In the genomic region with DNA sequence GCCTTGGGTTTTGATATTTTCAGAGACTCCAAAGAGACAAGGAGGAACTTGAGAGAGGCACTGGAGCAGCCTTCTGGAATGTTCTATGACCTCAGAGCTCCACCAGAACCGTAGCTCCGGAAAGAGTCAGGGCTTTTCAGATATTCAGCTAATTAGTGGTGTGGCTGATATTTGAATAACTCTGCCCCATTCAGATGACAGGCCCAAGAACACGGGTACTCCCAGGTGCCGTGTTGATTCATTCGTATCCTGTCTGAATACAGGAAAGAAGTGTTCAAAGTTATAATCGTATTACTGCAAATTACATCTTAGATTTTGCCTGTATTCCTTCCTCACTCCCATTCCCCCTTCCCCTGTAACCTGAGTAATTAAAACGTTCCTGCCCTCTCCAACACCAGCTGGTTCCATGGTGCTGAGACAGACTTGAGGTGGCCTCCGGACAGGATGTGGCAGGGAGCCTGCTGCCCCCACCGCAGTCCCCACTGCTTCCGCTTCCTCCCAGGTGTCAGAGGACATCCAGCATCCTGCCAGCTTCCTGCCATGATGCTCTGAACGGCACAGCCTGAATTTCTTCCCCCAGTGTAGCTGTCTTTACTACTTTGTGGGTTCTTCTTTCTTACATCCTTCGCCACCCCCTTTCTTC, we compare ENCODE assay signal across 8 mouse cellular contexts. TPM values are rescaled to one million over a fixed set of nuclear protein-coding genes. Genes with fewer than 3 reads are reported as not detected.
DNase-seq lines count a peak whose midpoint lies in the region; ATAC-seq lines count a peak whose summit lies in the region.

No protein-coding gene starts in this region.

- no peaks in the 10 kb centered on the region for H3K36me3 ChIP-seq in liver, embryonic 13.5 days
- no peaks in the 10 kb centered on the region for H3K36me3 ChIP-seq in hindbrain, embryonic 10.5 days

- DNase-seq in adrenal gland, postnatal 14 days, result peak; percentile 67
- DNase-seq in adrenal gland, postnatal 4 days (ENCODE audit: low spot score in 2 of 2), result no peak
- peak; percentile 19 to 21 for DNase-seq in heart, postnatal 36 days
- no peak for DNase-seq in liver, embryonic 13.5 days
- peak; percentile 77 for DNase-seq in spleen, postnatal 36 days (ENCODE audit: low spot score in 2 of 2)
- DNase-seq in hindbrain, embryonic 10.5 days (ENCODE audit: low spot score), result no peak
- DNase-seq in Muller cell, postnatal 12 days (ENCODE audit: inconsistent ontology term), result no peak
- DNase-seq in c-Kit-positive CD71-positive TER-119-positive erythroid progenitor cells, embryonic 14.5 days (ENCODE audit: low spot score), result no peak

- H3K4me1 ChIP-seq in liver, embryonic 13.5 days (replicated peaks), result peaks cover 24% of the 10 kb centered on the region
- H3K4me1 ChIP-seq in hindbrain, embryonic 10.5 days (replicated peaks), result peaks cover 7% of the 10 kb centered on the region; the same call in 1 of the 2 replicates

- H3K4me3 ChIP-seq in liver, embryonic 13.5 days (replicated peaks), result no peak overlapping the region
- no peak overlapping the region for H3K4me3 ChIP-seq in hindbrain, embryonic 10.5 days

- H3K4me2 ChIP-seq in liver, embryonic 13.5 days, result no peak overlapping the region

- WGBS in liver, embryonic 13.5 days (ENCODE audit: insufficient replicate concordance), result 26% methylated on average over 12 of the region's 12 CpGs
- 72% methylated on average over 12 of the region's 12 CpGs for WGBS in hindbrain, embryonic 10.5 days

- intact Hi-C loops in heart, postnatal 36 days (cut with DNase I), result no loop called here

- no peak overlapping the region for H3K9ac ChIP-seq in liver, embryonic 13.5 days

- H3K27ac ChIP-seq in liver, embryonic 13.5 days, result peak overlapping the region; percentile 64
- no peak overlapping the region; the same call in 1 of the 2 replicates for H3K27ac ChIP-seq in hindbrain, embryonic 10.5 days

- H3K9me3 ChIP-seq in liver, embryonic 13.5 days (replicated peaks), result no peaks in the 10 kb centered on the region
- no peaks in the 10 kb centered on the region for H3K9me3 ChIP-seq in hindbrain, embryonic 10.5 days

- ATAC-seq in liver, embryonic 13.5 days (ENCODE audit: low read depth), result no peak

- H3K27me3 ChIP-seq in liver, embryonic 13.5 days, result no peaks in the 10 kb centered on the region
- no peaks in the 10 kb centered on the region for H3K27me3 ChIP-seq in hindbrain, embryonic 10.5 days (ENCODE audit: insufficient read depth, poor library complexity, severe bottlenecking)

RNA-seq across cellular contexts. Expression of gene Mettl6, which starts 36.8 kb away (rescaled TPM):
- total RNA-seq in adrenal gland, postnatal 14 days (2021), result 22.0 and 30.2 TPM in 2 replicates
- 10 to 100 TPM; 36.3 to 40.2 TPM for total RNA-seq in adrenal gland, postnatal 4 days (2021)
- 1 to 10 TPM; 8.4 to 9.3 TPM for total RNA-seq in heart, postnatal 36 days (2021)
- 36.5 and 43.0 TPM in 2 replicates for polyA plus RNA-seq in liver, embryonic 13.5 days (2015; fragmentation: Nextera tagmentation; extraction: Ambion mirVana)
- polyA plus RNA-seq in hindbrain, embryonic 10.5 days (2016; fragmentation: Nextera tagmentation; extraction: Ambion mirVana), result 62.3 and 80.7 TPM in 2 replicates

RNA-seq across cellular contexts. Expression of gene Eaf1, which starts 37.4 kb away (rescaled TPM):
- total RNA-seq in adrenal gland, postnatal 14 days (2021), result 41.5 and 44.2 TPM in 2 replicates
- total RNA-seq in adrenal gland, postnatal 4 days (2021), result 10 to 100 TPM; 34.9 to 40.3 TPM
- total RNA-seq in heart, postnatal 36 days (2021), result 10 to 100 TPM; 10.4 to 12.1 TPM
- 24.1 and 31.7 TPM in 2 replicates for polyA plus RNA-seq in liver, embryonic 13.5 days (2015; fragmentation: Nextera tagmentation; extraction: Ambion mirVana)
- 19.3 and 25.1 TPM in 2 replicates for polyA plus RNA-seq in hindbrain, embryonic 10.5 days (2016; fragmentation: Nextera tagmentation; extraction: Ambion mirVana)

RNA-seq across cellular contexts. Expression of gene Colq, which starts 59.5 kb away (rescaled TPM):
- total RNA-seq in adrenal gland, postnatal 14 days (2021), result 0.15 and 1.3 TPM in 2 replicates
- under 1 TPM; 0.51 to 0.76 TPM for total RNA-seq in adrenal gland, postnatal 4 days (2021)
- total RNA-seq in heart, postnatal 36 days (2021), result 1 to 10 TPM; 6.0 to 9.9 TPM
- 0.08 and 0.10 TPM in 2 replicates for polyA plus RNA-seq in liver, embryonic 13.5 days (2015; fragmentation: Nextera tagmentation; extraction: Ambion mirVana)
- 0.05 TPM in 1 of 2 replicates, not detected in the other for polyA plus RNA-seq in hindbrain, embryonic 10.5 days (2016; fragmentation: Nextera tagmentation; extraction: Ambion mirVana)

Comparison
In these comparisons a context has a peak if more than half of its experiments do, and no peak if none do; other contexts are left out.
1. DNase-seq: peak in adrenal gland, postnatal 14 days (single experiment), heart, postnatal 36 days (2 of 2) and spleen, postnatal 36 days (2 of 2); none in adrenal gland, postnatal 4 days (0 of 2), liver, embryonic 13.5 days (single experiment), hindbrain, embryonic 10.5 days (single experiment), Muller cell, postnatal 12 days (single experiment) and c-Kit-positive CD71-positive TER-119-positive erythroid progenitor cells, embryonic 14.5 days (single experiment).